Mouse (Mus musculus): Measurements from ENCODE around the gene Gm21822. TPM values are rescaled to one million over a fixed set of nuclear protein-coding genes. Genes with fewer than 3 reads are reported as not detected.

Gm21822 gene
- polyA plus RNA-seq (2015; fragmentation: Nextera tagmentation; extraction: Ambion mirVana) = not detected in 2 replicates

GRCm38 (mm10) chrY:18654182-18654581, at the start of gene Gm21822:
Gm21822 (plus strand) TSS chrY:18654482.

